Mouse (Mus musculus): ENCODE measurements around the gene Rere. TPM values are rescaled to one million over a fixed set of nuclear protein-coding genes. Genes with fewer than 3 reads are reported as not detected.
A peak's percentile ranks its signal among the peaks of the same experiment; 100 is the strongest.
"Not testable (repeated sequence)": the region's sequence is repeated elsewhere in the genome, so short reads cannot be mapped to it uniquely, and the experiment has no call there.

Rere gene
- polyA plus RNA-seq, 1 experiment from 2014 or later: 34.5 TPM

- H3K9me3 ChIP-seq (ENCODE audit: control insufficient read depth, low read length); H3K4me3 ChIP-seq (replicated peaks; ENCODE audit: low read length); H3K27me3 ChIP-seq (replicated peaks; ENCODE audit: control insufficient read depth, insufficient read depth, low read length); H3K4me2 ChIP-seq (ENCODE audit: low read length); H3K9ac ChIP-seq (replicated peaks; ENCODE audit: low read depth, low read length); H3K36me3 ChIP-seq (ENCODE audit: control insufficient read depth, insufficient read depth); ATAC-seq; H3K27ac ChIP-seq (ENCODE audit: low read length): not testable (repeated sequence)
- whole genome bisulfite sequencing: 83% methylated on average over 2 of the region's 5 CpGs
- peaks cover 18% of the 10 kb centered on the region for H3K4me1 ChIP-seq (replicated peaks; ENCODE audit: control insufficient read depth, insufficient read depth, low read length)
Measured at GRCm38 (mm10) chr4:150493938-150494330, 212.5 kb downstream of the Rere start.

GRCm38 (mm10) chr4:150495568-150495967 is 214.1 kb downstream of the Rere start:
- WGBS: 16% methylated on average over 2 of the region's 2 CpGs
- peak overlapping the region; percentile 52; the same call in 1 of the 2 replicates for H3K27ac ChIP-seq (ENCODE audit: low read length)
- no peak overlapping the region for H3K9ac ChIP-seq (replicated peaks; ENCODE audit: low read depth, low read length)

GRCm38 (mm10) chr4:150504304-150505021 is 223.0 kb downstream of the Rere start:
- Histone ChIP-seq H3K4me3 (replicated peaks; ENCODE audit: low read length) (no peak overlapping the region), H3K9me3 (ENCODE audit: control insufficient read depth, low read length) (no peaks in the 10 kb centered on the region), H3K36me3 (ENCODE audit: control insufficient read depth, insufficient read depth) (peaks cover 7% of the 10 kb centered on the region), H3K4me1 (replicated peaks; ENCODE audit: control insufficient read depth, insufficient read depth, low read length) (no peaks in the 10 kb centered on the region), H3K4me2 (ENCODE audit: low read length) (no peak overlapping the region), H3K27ac (ENCODE audit: low read length) (no peak overlapping the region), H3K9ac (replicated peaks; ENCODE audit: low read depth, low read length) (no peak overlapping the region), H3K27me3 (replicated peaks; ENCODE audit: control insufficient read depth, insufficient read depth, low read length) (no peaks in the 10 kb centered on the region)
- 96% methylated on average over 11 of the region's 11 CpGs for WGBS
- no peak for ATAC-seq

More at GRCm38 (mm10) chr4:150495568-150495967, 214.1 kb downstream of the Rere start:
- Histone ChIP-seq H3K36me3 (ENCODE audit: control insufficient read depth, insufficient read depth) (no peaks in the 10 kb centered on the region), H3K4me1 (replicated peaks; ENCODE audit: control insufficient read depth, insufficient read depth, low read length) (peaks cover 8% of the 10 kb centered on the region), H3K27me3 (replicated peaks; ENCODE audit: control insufficient read depth, insufficient read depth, low read length) (no peaks in the 10 kb centered on the region), H3K9me3 (ENCODE audit: control insufficient read depth, low read length) (no peaks in the 10 kb centered on the region), H3K4me2 (ENCODE audit: low read length) (no peak overlapping the region), H3K4me3 (replicated peaks; ENCODE audit: low read length) (no peak overlapping the region)
- ATAC-seq: no peak; the same call in 1 of the 2 replicates

- Histone ChIP-seq H3K9ac (replicated peaks; ENCODE audit: low read depth, low read length) (no peak overlapping the region), H3K9me3 (ENCODE audit: control insufficient read depth, low read length) (no peaks in the 10 kb centered on the region), H3K4me3 (replicated peaks; ENCODE audit: low read length) (no peak overlapping the region), H3K27me3 (replicated peaks; ENCODE audit: control insufficient read depth, insufficient read depth, low read length) (no peaks in the 10 kb centered on the region), H3K4me2 (ENCODE audit: low read length) (no peak overlapping the region), H3K4me1 (replicated peaks; ENCODE audit: control insufficient read depth, insufficient read depth, low read length) (no peaks in the 10 kb centered on the region), H3K27ac (ENCODE audit: low read length) (no peak overlapping the region), H3K36me3 (ENCODE audit: control insufficient read depth, insufficient read depth) (peaks cover 17% of the 10 kb centered on the region)
- ATAC-seq: no peak
- 78% methylated on average over 3 of the region's 3 CpGs for WGBS
Measured at GRCm38 (mm10) chr4:150509026-150509712, 227.7 kb downstream of the Rere start.

- Histone ChIP-seq H3K27ac (ENCODE audit: low read length) (no peak overlapping the region), H3K9me3 (ENCODE audit: control insufficient read depth, low read length) (no peaks in the 10 kb centered on the region), H3K9ac (replicated peaks; ENCODE audit: low read depth, low read length) (no peak overlapping the region), H3K36me3 (ENCODE audit: control insufficient read depth, insufficient read depth) (peaks cover 17% of the 10 kb centered on the region), H3K27me3 (replicated peaks; ENCODE audit: control insufficient read depth, insufficient read depth, low read length) (no peaks in the 10 kb centered on the region), H3K4me1 (replicated peaks; ENCODE audit: control insufficient read depth, insufficient read depth, low read length) (no peaks in the 10 kb centered on the region), H3K4me2 (ENCODE audit: low read length) (no peak overlapping the region), H3K4me3 (replicated peaks; ENCODE audit: low read length) (no peak overlapping the region)
- 89% methylated on average over 2 of the region's 2 CpGs for WGBS
- ATAC-seq: no peak
Measured at GRCm38 (mm10) chr4:150510036-150510435, 228.6 kb downstream of the Rere start.

GRCm38 (mm10) chr4:150513387-150513786 is 231.9 kb downstream of the Rere start:
- ATAC-seq; H3K9me3 ChIP-seq (ENCODE audit: control insufficient read depth, low read length); H3K27me3 ChIP-seq (replicated peaks; ENCODE audit: control insufficient read depth, insufficient read depth, low read length); H3K27ac ChIP-seq (ENCODE audit: low read length); H3K4me3 ChIP-seq (replicated peaks; ENCODE audit: low read length); H3K9ac ChIP-seq (replicated peaks; ENCODE audit: low read depth, low read length); H3K4me2 ChIP-seq (ENCODE audit: low read length): not testable (repeated sequence)
- peaks cover 12% of the 10 kb centered on the region for H3K4me1 ChIP-seq (replicated peaks; ENCODE audit: control insufficient read depth, insufficient read depth, low read length)
- WGBS: 95% methylated on average over 4 of the region's 6 CpGs
- H3K36me3 ChIP-seq (ENCODE audit: control insufficient read depth, insufficient read depth): peaks cover 15% of the 10 kb centered on the region

- ATAC-seq: no peak
- H3K4me2 ChIP-seq (ENCODE audit: low read length): no peak overlapping the region
- no peaks in the 10 kb centered on the region for H3K36me3 ChIP-seq (ENCODE audit: control insufficient read depth, insufficient read depth)
- no peak overlapping the region for H3K27ac ChIP-seq (ENCODE audit: low read length)
- H3K27me3 ChIP-seq (replicated peaks; ENCODE audit: control insufficient read depth, insufficient read depth, low read length): no peaks in the 10 kb centered on the region
- WGBS: 61% methylated on average over 2 of the region's 2 CpGs
- no peaks in the 10 kb centered on the region for H3K9me3 ChIP-seq (ENCODE audit: control insufficient read depth, low read length)
- H3K9ac ChIP-seq (replicated peaks; ENCODE audit: low read depth, low read length): no peak overlapping the region
- H3K4me1 ChIP-seq (replicated peaks; ENCODE audit: control insufficient read depth, insufficient read depth, low read length): peaks cover 12% of the 10 kb centered on the region
- H3K4me3 ChIP-seq (replicated peaks; ENCODE audit: low read length): no peak overlapping the region
Measured at GRCm38 (mm10) chr4:150516201-150516600, 234.8 kb downstream of the Rere start.

- ATAC-seq: no peak
- Histone ChIP-seq H3K4me3 (replicated peaks; ENCODE audit: low read length) (no peak overlapping the region), H3K27me3 (replicated peaks; ENCODE audit: control insufficient read depth, insufficient read depth, low read length) (no peaks in the 10 kb centered on the region), H3K27ac (ENCODE audit: low read length) (0 out of 2 replicates have a peak overlapping the region, but pooled peaks have one; percentile 5), H3K4me2 (ENCODE audit: low read length) (no peak overlapping the region), H3K9me3 (ENCODE audit: control insufficient read depth, low read length) (no peaks in the 10 kb centered on the region), H3K4me1 (replicated peaks; ENCODE audit: control insufficient read depth, insufficient read depth, low read length) (peaks cover 12% of the 10 kb centered on the region), H3K9ac (replicated peaks; ENCODE audit: low read depth, low read length) (no peak overlapping the region), H3K36me3 (ENCODE audit: control insufficient read depth, insufficient read depth) (no peaks in the 10 kb centered on the region)
- 45% methylated on average over 4 of the region's 4 CpGs for WGBS
Measured at GRCm38 (mm10) chr4:150517381-150517780, 235.9 kb downstream of the Rere start.

GRCm38 (mm10) chr4:150518826-150519225 is 237.4 kb downstream of the Rere start:
- WGBS: 94% methylated on average over 5 of the region's 5 CpGs
- Histone ChIP-seq H3K27ac (ENCODE audit: low read length) (no peak overlapping the region), H3K4me1 (replicated peaks; ENCODE audit: control insufficient read depth, insufficient read depth, low read length) (peaks cover 12% of the 10 kb centered on the region), H3K36me3 (ENCODE audit: control insufficient read depth, insufficient read depth) (no peaks in the 10 kb centered on the region), H3K9ac (replicated peaks; ENCODE audit: low read depth, low read length) (no peak overlapping the region), H3K4me2 (ENCODE audit: low read length) (no peak overlapping the region), H3K4me3 (replicated peaks; ENCODE audit: low read length) (no peak overlapping the region), H3K27me3 (replicated peaks; ENCODE audit: control insufficient read depth, insufficient read depth, low read length) (no peaks in the 10 kb centered on the region), H3K9me3 (ENCODE audit: control insufficient read depth, low read length) (no peaks in the 10 kb centered on the region)
- ATAC-seq: no peak

All from forebrain, embryonic 16.5 days (tissue).